Mouse (Mus musculus) common myeloid progenitor, adult 5-6 weeks (primary cell): ENCODE results near the gene Lrrc1. TPM values are rescaled to one million over a fixed set of nuclear protein-coding genes. Genes with fewer than 3 reads are reported as not detected.

Experiments
- ATAC-seq: replicated peaks from 2 replicates; pipeline ENCODE4 v1.8.0; 2016; ENCODE audit warnings: low read depth, mild to moderate bottlenecking, moderate TSS enrichment, inconsistent platforms; ENCODE audit not compliant: poor library complexity, severe bottlenecking
- total RNA-seq: library from RNA; stranded (forward); fragments of 200-1000, 187-1606 nt; gene quantifications from 2 replicates; pipeline ENCODE4 v1.2.3, GENCODE M21; 2017

Lrrc1 gene
- total RNA-seq, 1 experiment from 2014 or later: 15.8 TPM

DNA sequence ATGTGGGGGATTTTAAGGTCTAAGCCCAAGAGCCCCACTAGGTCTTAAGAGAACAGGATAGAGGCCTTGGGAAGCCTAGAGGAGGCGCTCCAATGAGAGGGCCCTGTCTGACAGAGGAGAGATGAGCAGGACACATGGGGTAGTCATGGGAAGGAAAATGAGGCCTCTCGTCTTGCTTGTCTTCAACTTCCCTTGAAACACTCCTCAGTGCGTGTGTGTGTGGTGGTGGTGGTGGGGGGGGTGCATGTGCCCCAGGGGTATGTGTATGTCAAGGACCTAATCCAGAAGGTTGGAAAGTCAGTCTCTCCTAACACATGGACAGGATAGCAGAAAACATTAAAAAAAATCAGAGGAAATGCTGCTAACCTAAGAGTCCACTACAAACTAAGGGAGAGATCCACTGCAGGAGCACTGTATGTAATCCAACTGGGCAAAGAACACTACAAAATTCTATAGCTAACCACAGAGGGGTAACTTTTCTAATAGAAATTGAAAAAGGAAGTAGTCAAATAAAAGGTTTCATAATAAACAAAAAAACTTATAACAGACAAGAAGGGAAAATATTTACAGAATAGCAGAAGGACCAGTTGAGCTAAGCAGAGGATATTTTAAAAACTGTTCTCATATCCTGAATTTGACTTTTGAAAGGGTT is 36.8 kb downstream of the Lrrc1 start:
- 0 out of 2 replicates have a peak, but pooled peaks have one; percentile 42 for ATAC-seq

DNA sequence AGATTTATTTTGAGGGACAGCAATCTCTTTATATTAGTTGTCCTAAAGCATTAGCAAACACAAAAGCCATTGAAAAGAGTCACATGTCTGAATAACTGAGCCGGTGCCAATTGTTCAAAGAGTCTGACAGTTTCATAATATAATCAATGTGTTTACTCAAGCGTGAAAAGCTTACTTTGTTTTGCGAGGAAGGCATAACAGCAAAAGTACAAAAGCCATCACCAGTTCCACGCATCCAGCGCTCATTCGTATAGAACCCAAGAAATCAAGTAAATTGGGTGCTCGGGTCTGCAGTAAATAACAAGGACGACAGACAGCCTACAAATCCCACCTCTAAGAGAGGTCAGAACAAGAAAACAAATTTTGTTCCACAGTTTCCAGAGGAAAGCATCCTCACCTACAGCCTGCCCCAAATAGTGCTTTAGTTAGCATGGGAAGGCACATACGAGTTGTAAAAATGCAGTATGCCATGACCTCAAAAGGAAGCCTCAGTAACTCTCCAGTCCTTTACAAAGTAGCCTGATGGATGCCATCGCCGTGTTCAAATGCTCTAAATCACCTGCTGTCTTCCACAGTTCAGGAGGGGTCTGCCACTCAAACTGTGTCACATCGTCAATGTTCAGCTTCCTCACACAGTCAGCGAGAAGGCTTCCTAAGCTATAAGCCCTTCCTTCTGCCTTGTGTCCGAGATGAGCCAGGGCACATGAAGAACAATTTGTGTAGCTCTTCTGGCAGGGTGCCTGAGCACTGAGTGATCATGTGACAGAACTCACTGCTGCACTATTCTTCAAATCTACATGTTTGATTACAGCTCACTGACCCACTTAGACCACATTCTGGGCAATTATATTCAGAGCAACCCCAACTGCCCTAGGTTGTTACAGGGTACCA is 41.9 kb downstream of the Lrrc1 start:
- no peak for ATAC-seq

DNA sequence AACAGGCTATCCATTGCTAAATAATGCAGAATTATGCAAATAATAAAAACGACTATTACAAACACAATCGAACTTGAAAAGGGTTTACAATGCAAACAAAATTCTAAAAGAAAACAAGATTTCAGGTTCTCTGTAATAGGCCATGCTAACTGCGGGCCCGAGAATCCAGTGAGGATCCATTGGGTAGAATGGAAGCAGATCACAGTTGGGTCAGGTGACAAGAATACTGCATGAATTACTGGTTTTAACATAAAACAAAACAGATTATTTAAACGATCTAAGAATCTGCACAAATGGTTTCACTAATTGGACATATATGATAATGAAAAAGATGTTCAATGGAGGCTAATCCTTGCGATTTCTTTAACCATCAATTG is 42.5 kb downstream of the Lrrc1 start:
- ATAC-seq: no peak

DNA sequence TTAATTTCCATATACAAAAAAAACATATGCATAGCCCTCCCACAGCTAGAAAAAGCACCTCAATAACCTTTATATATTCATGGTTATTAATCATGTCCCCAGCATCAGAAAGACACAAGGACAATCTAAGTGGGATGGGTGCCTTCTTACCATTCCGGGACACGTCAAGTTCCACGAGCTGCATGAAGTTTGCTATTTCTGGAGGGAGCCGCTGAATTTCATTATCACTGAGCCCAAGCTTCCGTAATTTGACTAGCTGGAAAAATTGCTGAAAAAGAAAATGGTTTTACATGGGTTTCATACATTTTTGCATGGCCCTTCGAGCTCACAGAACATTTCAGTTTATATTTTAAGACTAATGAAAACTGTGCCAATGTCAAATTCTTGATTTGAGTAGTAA is 45.6 kb downstream of the Lrrc1 start:
- no peak for ATAC-seq

DNA sequence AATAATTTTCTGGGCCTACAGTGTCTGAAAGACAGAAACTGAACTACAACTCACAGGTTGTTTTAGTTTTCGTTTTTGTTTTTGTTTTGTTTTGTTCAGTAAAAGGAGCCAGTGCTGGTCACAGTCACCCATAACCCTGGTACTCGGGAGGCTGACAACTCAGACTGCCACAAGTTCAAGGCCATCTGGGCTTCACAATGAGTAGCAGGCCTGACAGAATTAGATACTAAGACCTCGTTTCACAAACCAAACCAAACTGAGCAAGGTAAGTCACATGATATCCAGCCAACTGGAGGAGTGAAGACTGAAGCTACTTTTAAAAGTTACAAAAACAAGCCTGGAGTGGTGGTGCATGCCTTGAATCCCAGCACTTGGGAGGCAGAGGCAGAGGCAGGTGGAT is 46.3 kb downstream of the Lrrc1 start:
- no peak for ATAC-seq

DNA sequence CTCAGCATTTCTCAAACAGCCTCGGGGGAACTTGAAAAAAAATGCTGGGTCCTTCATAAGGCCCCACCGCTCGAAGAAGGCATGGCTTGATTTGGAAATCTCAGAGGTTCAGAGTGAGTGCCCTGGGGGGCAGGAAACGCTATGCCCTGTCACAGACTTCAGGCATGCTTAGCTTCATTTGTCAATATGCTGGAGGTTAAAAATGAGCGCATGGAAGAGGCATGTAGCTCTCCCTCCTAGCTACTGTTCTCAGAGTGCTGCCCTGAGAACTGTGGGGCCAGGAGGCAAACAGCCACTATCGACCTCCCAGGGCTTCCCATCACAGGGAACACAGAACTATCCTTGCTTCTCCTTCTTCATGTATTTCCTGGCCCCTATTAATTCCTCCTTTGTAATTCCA is 47.5 kb downstream of the Lrrc1 start:
- ATAC-seq: no peak

DNA sequence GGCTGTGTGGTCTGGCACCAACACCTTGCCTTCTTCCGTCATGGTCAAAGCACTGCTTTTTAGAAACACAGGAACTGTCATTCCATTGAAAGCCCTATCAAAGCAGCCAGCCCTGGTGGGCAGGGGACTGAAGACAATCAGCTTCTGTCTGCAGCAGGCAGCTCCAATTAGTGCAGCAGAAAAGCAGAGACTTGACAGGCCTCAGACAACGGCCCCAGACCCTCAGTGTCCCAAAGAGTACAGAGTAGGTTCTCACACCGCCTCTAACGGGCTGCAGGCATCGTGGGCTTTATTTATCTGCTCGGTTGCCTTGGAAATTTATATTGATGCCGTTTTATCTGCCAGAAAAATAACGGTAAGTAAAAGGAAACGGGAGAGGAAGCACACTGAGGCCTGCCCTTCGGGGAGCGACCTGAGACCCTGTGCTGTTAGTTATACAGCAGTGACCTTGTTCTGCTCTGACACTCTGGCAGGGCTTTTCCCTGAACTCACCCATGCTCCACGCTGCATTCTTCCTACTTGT is 48.1 kb downstream of the Lrrc1 start:
- peak; percentile 80 for ATAC-seq

DNA sequence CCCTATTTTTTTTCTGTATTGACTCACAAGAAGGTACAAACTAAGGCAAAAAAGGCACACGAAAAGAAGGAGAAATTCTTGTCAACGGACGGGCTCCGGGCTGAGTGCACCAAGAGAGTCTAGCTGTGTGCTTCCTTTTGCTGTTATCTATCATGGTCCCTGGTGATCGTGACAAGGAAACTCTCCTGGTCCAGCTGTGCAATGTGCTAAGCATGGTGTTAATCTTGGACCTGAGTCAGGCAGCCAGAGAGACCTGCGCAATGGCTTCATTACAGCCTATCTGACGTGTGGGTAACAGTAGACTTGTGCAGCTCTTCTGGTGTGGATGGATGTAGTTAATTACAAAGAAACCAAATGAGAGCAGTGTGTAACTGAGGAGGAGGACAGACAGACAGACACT is 50.4 kb downstream of the Lrrc1 start:
- 0 out of 2 replicates have a peak, but pooled peaks have one; percentile 26 for ATAC-seq

DNA sequence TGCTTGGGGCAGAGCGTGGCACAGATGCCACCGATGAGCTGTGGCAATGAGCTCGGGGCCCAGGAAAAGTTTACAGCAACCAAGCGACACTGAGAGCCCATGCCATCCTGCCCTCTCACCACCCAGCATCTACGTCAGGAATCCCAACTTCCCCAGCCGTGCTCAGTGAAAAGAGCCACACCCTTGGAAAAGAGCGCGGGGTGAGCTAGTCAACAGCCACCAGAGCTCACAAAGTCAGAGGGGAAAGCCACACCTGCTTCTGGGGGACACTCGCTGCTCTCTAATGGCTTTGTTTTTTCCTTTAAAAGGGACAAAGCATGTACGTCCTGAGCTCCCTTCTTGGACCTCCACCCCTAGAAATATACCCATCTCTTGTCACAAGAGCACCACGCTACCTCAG is 56.1 kb downstream of the Lrrc1 start:
- no peak for ATAC-seq

DNA sequence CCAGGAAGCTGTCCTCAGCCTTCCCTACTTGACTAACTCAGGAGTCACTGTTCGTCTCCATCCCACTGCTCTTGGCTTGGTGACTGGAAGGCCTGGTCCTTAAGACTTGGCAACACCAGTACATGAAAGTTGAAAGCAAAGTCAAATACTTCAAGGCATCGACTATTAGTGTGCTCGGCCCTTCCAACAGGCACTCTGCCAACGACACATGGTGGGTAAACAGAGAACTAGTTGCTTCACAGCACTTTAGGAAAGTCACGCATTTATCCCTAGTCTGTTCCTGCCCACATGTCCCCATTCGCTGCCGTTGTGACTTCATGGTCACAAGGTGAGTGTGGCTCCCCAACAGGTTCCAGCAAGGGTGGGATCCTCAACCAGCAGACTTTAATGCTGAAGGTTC is 57.2 kb downstream of the Lrrc1 start:
- ATAC-seq: no peak

DNA sequence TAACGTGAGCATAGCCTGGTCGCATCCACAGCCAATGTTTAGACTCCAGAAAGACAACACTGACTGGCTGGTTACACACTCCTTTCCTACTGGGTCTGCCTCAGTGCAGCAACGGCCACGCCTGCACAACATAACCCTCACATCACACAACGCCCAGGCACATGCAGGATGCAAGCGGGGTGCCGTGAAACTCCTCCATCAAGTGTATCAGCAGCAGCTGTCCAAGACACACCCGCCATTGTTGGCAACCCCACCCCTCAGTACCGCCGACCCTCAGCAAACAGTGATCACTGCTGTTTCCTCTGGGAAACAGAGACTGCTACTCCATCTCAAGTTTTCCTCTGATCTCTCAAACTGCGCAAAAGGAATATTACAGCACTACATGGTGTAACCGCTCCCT is 58.8 kb downstream of the Lrrc1 start:
- no peak for ATAC-seq

DNA sequence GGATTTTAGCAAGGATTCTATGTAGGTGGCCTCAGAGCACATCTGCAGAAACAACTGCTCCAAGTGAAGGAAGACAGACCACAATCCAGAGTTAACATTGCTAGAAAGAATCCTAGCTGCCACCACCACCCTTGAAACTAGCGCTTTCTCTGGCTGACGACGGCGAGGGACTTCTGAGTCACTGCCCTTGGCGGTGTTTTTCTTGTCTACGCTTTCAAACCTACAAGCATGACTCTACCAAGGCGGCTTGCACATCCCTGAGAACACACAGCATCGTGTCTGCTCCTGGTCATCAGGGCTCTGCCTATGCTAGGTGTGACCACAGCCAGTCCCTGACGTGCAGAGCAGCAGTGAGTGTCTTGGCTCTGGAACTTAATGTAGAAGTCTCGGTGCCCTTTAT is 59.9 kb downstream of the Lrrc1 start:
- no peak for ATAC-seq

DNA sequence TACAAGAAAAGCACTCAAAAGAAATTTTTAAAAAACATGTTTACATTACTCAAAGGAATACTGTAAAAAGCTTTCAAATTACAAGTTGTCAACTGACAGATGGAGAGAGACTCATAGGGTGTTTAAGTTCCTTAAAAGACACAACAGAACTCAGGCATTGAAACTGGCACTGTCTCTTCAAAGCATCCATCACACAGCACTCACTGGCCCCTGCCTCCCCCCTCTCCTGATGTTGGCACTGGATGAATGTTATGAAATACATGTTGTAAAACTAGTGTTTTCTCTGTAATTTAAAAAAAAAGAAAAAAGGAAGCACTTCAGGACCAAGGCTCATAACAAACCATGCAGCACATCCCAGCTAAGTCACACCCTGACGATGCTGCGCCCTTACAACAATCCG is 61.1 kb downstream of the Lrrc1 start:
- peak; percentile 42 for ATAC-seq

DNA sequence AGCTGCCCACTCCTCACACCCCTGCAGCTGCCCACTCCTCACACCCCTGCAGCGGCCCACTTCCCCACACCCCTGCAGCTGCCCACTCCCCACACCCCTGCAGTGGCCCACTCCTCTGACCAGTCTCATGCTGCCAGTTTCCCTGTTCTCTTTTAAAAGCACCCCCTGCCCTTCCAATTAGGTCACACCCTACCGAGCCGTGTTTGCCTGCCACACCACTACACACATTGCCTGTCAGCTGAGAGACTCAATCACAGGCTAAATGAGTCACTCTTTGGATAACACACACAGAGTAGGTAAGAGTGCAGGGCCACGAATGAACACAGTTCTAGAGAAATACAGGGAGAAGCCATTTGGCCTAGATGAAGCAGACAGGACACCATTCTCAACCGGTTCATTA is 62.4 kb downstream of the Lrrc1 start:
- no peak for ATAC-seq

DNA sequence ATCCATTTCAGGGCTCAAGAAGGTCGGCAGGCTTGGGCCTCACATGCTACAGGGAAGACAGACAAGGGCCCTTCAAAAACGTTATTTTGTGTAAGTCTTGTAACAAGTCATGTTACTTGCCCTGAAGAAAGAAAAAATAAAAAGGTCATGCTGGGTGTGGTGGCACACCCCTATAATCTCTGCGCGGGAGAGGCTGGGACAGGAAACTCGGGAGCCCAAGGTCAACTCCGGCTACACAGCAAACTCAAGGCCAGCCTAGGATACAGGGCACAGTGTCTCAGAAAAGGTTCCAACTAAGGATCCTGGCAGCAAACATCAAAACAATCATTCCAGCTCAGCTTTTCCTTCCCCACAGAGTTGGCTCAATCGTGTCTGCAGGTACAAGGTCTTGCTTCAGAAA is 63.3 kb downstream of the Lrrc1 start:
- ATAC-seq: no peak

DNA sequence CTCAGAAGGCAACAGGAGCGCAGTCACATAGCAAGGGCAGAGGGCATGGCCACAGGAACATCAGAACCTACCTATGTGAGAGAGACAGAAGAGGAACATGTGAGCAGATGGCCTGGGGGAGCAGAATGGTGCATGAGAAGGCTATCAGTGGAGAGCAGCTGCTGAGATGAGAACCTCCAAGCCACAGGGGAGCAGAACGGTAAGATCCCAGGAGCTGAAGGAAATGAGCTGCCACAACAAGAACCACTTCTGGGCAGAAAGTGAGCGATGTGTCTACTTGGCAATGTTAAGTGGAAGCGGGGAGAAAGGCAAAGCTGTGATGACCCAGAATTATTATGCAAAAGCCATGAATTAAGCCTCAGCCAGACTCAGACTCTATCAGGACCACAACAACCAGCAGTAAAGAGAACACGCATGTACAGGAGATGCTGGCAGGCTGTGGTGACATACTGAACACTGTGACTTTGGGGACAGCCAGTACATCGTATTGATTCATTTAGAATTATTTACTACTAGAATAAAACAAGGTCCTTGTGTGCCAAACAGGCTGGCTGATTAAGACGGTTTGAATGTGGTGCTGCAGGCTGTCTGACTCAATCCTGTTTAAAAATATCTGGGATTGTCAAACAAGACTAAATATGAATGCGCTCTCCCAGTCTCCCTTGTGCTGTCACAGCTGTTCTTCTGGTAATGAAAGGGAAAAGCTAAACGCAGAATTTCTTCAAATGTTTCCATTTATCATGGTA is 63.9 kb downstream of the Lrrc1 start:
- ATAC-seq: peak; percentile 89

DNA sequence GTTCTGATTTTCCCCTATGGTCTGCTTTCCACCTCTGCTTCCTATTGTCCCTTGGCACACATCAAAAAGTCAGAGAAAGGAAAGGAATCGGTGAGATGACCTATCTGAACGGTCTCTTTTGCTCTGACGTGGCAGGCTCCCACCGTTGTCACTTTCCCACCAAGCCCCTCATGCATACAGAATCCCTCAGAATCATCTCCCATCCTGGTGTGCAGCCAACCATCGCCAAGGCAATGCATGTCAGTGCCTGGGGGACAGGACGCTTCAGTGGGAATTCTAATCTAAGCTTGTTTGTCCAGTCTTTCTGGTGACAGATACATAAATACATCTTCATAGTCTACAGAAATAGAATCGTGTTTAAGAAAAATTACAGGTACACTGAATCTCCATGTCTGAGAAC is 64.7 kb downstream of the Lrrc1 start:
- ATAC-seq: no peak

DNA sequence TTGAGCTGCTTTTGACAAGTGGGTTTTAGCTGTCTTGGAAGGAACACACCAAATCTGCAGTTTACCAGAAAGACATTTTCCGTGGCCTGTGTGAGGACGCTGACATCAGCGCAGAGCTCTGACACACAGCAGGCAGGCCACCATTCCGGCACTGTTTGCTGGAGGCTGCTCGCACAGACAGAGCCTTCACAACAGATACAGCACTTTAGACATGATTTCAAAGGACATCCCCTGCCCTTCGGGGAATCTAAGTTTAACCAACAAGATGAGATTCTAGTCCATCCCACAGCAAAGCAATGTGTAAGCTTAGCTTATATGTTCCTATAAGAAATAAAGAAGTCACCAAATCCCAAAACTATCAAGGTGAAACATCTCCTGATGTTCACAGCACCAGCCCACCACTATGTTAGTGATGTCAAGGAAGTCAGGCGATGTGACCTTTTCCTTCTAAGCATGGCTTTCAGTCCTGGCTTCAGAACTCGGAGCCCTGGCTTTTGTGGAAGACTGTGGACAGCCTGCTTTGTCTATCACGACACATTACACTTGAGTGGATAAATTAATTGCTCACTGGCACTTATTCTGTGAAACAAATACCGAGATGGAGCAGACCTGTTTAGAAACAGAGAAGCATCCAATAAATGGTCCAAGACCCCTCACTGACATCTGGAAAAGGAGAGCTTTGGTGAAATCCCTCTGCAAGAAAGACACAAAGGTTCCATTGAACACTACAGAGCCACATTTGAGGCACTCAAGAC is 66.3 kb downstream of the Lrrc1 start:
- no peak for ATAC-seq

DNA sequence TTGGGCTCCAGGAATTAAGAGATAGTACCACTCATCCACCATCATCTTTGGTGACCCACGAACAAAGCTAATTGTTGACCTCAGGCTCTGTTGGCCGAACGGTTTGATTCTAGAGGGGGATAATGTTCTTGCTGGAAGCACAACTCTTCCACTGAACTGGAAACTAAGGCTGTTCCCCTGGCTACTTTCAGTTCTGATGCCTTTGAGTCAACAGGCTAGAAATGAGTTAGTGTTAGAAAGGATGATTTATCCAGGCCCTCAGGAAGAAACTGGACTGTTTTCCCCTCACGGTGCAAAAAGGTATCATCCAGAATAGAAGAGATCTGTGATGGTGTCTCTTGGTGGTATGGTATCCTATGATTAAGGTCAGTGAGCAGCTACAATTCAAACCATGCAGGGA is 70.1 kb downstream of the Lrrc1 start:
- no peak for ATAC-seq

DNA sequence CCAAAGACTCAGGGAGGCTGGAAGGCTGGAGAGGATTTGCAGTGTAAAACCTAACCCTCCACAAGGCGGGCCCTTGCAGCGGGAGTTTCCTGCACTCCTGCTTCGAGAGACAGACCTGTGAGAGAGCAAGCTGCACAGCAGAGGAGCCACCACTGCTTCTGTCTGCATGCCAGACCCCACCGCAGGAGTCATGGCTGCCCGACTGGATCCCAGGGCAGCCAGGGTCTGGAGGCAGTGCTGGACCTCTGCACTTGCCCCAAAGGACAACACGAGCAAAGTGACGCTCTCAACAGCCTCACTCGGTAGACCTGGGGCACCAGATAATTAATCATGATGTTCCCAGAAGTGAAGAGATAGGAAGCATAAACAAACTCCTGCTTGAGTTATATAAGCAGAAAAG is 72.1 kb downstream of the Lrrc1 start:
- ATAC-seq: no peak
